8 mouse cellular contexts compared by ENCODE assay signal in the genomic region with DNA sequence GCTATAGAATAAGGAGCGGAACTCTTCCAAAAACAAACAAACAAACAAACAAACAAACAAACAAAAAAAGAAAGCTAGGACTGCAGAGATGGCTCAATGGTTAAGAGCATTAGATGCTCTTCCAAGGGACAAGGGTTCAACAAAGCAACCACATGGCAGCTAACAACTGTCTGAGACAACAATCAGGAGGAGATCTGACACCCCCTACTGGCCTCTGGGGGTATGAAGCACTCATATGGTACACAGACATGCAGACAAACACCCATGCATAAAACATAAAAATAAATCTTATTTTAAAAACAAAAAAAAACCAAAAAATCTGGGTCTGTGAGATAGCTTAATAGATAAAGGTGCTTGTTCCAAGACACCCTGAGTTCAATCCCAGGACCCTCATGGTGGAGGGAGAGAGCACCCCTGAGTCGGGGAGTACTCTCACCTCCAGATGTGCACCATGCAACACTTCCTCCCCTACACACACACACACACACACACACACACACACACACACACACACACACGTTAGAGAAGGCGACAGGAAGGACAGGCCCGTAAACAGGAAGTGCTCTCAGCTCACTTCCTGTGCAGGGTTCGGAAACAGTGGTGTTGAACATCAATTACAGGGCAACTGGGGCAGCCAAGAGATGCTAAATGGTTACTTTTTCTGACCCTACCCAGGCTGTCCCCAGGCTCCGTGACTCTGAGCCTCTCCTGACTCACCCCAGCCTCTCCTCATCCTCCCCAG. TPM values are rescaled to one million over a fixed set of nuclear protein-coding genes. Genes with fewer than 3 reads are reported as not detected.
A peak's percentile ranks its signal among the peaks of the same experiment; 100 is the strongest.
DNase-seq lines count a peak whose midpoint lies in the region; ATAC-seq and TF ChIP-seq lines count a peak whose summit lies in the region.

No protein-coding gene starts in this region.

- intact Hi-C loops in left cerebral cortex, postnatal 36 days (cut with DNase I): loop anchor here (5.0 kb wide), 1 partner anchor 46 kb away; no protein-coding TSS in a partner anchor
- intact Hi-C loops in heart, postnatal 14 days (cut with DNase I): no loop called here

- DNase-seq in liver, adult 2 months (ENCODE audit: extremely low read depth, low read depth, low spot score): no peak
- no peak for DNase-seq in liver
- DNase-seq in thymus, postnatal 0 days (ENCODE audit: low spot score): peak; percentile 62
- no peak for DNase-seq in forebrain, embryonic 11.5 days (ENCODE audit: low spot score)
- DNase-seq in left cerebral cortex, postnatal 36 days (ENCODE audit: low spot score in 2 of 2): no peak
- no peak for DNase-seq in heart, postnatal 14 days

- no peak for TF ChIP-seq POLR2A in liver, adult 2 months (IDR thresholded peaks at IDR 0.05; ENCODE audit: extremely low read depth, insufficient read depth, low read length)
- no peak for TF ChIP-seq POLR2A in bone marrow macrophage, adult 2 months (IDR thresholded peaks at IDR 0.05; ENCODE audit: borderline replicate concordance, low read depth, low read length)

- 84% methylated on average over 7 of the region's 7 CpGs for WGBS in liver, adult 2 months
- 66% methylated on average over 7 of the region's 7 CpGs for WGBS in liver, embryonic 12.5 days (ENCODE audit: insufficient replicate concordance)
- WGBS in forebrain, embryonic 11.5 days: 96% methylated on average over 7 of the region's 7 CpGs

- no peaks in the 10 kb centered on the region for H3K36me3 ChIP-seq in liver, adult 2 months (ENCODE audit: control insufficient read depth, insufficient read depth, low read length)
- H3K36me3 ChIP-seq in liver, embryonic 12.5 days: peaks cover 79% of the 10 kb centered on the region
- peaks cover 31% of the 10 kb centered on the region for H3K36me3 ChIP-seq in forebrain, embryonic 11.5 days (ENCODE audit: control insufficient read depth, insufficient read depth, low read length)

- peak overlapping the region; percentile 26 for H3K27ac ChIP-seq in liver, adult 2 months (replicated peaks; ENCODE audit: insufficient read depth, low read depth, low read length)
- peak overlapping the region; percentile 22 for H3K27ac ChIP-seq in bone marrow macrophage, adult 2 months (ENCODE audit: insufficient read depth, low read depth, low read length)
- 0 out of 2 replicates have a peak overlapping the region, but pooled peaks have one; percentile 27 for H3K27ac ChIP-seq in liver, embryonic 12.5 days
- H3K27ac ChIP-seq in forebrain, embryonic 11.5 days (ENCODE audit: low read depth, low read length): no peak overlapping the region

- H3K4me1 ChIP-seq in liver, adult 2 months (ENCODE audit: control insufficient read depth, insufficient read depth, low read length): no peaks in the 10 kb centered on the region; the same call in 1 of the 2 replicates
- peaks cover 27% of the 10 kb centered on the region for H3K4me1 ChIP-seq in bone marrow macrophage, adult 2 months (ENCODE audit: control insufficient read depth, insufficient read depth, low read length)
- peaks cover 35% of the 10 kb centered on the region for H3K4me1 ChIP-seq in liver, embryonic 12.5 days
- H3K4me1 ChIP-seq in forebrain, embryonic 11.5 days (replicated peaks; ENCODE audit: control insufficient read depth, insufficient read depth, low read length): peaks cover 5% of the 10 kb centered on the region; the same call in 1 of the 2 replicates

- no peak overlapping the region for H3K9ac ChIP-seq in liver, adult 2 months (ENCODE audit: low read depth, low read length)
- H3K9ac ChIP-seq in liver, embryonic 12.5 days: no peak overlapping the region
- no peak overlapping the region for H3K9ac ChIP-seq in forebrain, embryonic 11.5 days (ENCODE audit: low read length)

- H3K27me3 ChIP-seq in liver, adult 2 months (ENCODE audit: control insufficient read depth, insufficient read depth, low read length): no peaks in the 10 kb centered on the region
- H3K27me3 ChIP-seq in liver, embryonic 12.5 days (replicated peaks): no peaks in the 10 kb centered on the region
- H3K27me3 ChIP-seq in forebrain, embryonic 11.5 days (ENCODE audit: control insufficient read depth, insufficient read depth, low read length): no peaks in the 10 kb centered on the region

- no peak for TF ChIP-seq CTCF in liver, adult 2 months (IDR thresholded peaks at IDR 0.05; ENCODE audit: low read depth, low read length)
- no peak for TF ChIP-seq CTCF in bone marrow macrophage, adult 2 months (IDR thresholded peaks at IDR 0.05; ENCODE audit: low read depth, low read length)

- H3K79me2 ChIP-seq in liver, adult 2 months (ENCODE audit: control insufficient read depth, insufficient read depth, low read length): no peaks in the 10 kb centered on the region

- H3K9me3 ChIP-seq in liver, embryonic 12.5 days (replicated peaks): no peaks in the 10 kb centered on the region
- H3K9me3 ChIP-seq in forebrain, embryonic 11.5 days (ENCODE audit: control insufficient read depth, low read length): no peaks in the 10 kb centered on the region

- no peak overlapping the region for H3K4me3 ChIP-seq in liver, adult 2 months (ENCODE audit: insufficient read depth, low read depth, low read length)
- no peak overlapping the region for H3K4me3 ChIP-seq in bone marrow macrophage, adult 2 months (ENCODE audit: insufficient read depth, low read length)
- no peak overlapping the region for H3K4me3 ChIP-seq in liver, embryonic 12.5 days
- no peak overlapping the region for H3K4me3 ChIP-seq in forebrain, embryonic 11.5 days (ENCODE audit: low read depth, low read length)

- no peak for ATAC-seq in liver, embryonic 12.5 days
- ATAC-seq in forebrain, embryonic 11.5 days (replicated peaks; ENCODE audit: low FRiP score): no peak

- no peak overlapping the region for H3K4me2 ChIP-seq in liver, embryonic 12.5 days
- no peak overlapping the region for H3K4me2 ChIP-seq in forebrain, embryonic 11.5 days (ENCODE audit: low read depth, low read length, severe bottlenecking)

RNA-seq across cellular contexts. Expression of a gene that starts 12.3 kb away (rescaled TPM):
- total RNA-seq in liver, adult 2 months (2014; rRNA removed): 1.9 and 2.7 TPM in 2 replicates
- 7.1 and 8.6 TPM in 2 replicates for polyA plus RNA-seq in liver, adult 2 months (2012; rRNA removed)
- polyA plus RNA-seq in bone marrow macrophage, adult 2 months (2012; ENCODE audit: insufficient read depth, insufficient read length, missing spikeins): 73.6 and 91.5 TPM in 2 replicates
- polyA plus RNA-seq in liver, embryonic 12.5 days (2016; fragmentation: Nextera tagmentation; extraction: Ambion mirVana): 13.0 and 15.6 TPM in 2 replicates
- 10.4 and 12.3 TPM in 2 replicates for polyA plus RNA-seq in thymus, postnatal 0 days (2015; fragmentation: Nextera tagmentation; extraction: Ambion mirVana)
- 83.3 and 91.5 TPM in 2 replicates for polyA plus RNA-seq in forebrain, embryonic 11.5 days (2014; fragmentation: Nextera tagmentation; extraction: Ambion mirVana)
- 100 to 1,000 TPM; 257 to 267 TPM for total RNA-seq in left cerebral cortex, postnatal 36 days (2021)
- 10 to 100 TPM; 31.6 to 31.9 TPM for total RNA-seq in heart, postnatal 14 days (2021)

RNA-seq across cellular contexts. Expression of a gene that starts 29.4 kb away (rescaled TPM):
- 4.2 and 5.5 TPM in 2 replicates for total RNA-seq in liver, adult 2 months (2014; rRNA removed)
- polyA plus RNA-seq in liver, adult 2 months (2012; rRNA removed): 9.2 and 9.5 TPM in 2 replicates
- polyA plus RNA-seq in bone marrow macrophage, adult 2 months (2012; ENCODE audit: insufficient read depth, insufficient read length, missing spikeins): 60.6 and 75.4 TPM in 2 replicates
- polyA plus RNA-seq in liver, embryonic 12.5 days (2016; fragmentation: Nextera tagmentation; extraction: Ambion mirVana): 7.4 and 8.3 TPM in 2 replicates
- 13.2 and 13.3 TPM in 2 replicates for polyA plus RNA-seq in thymus, postnatal 0 days (2015; fragmentation: Nextera tagmentation; extraction: Ambion mirVana)
- 41.8 and 45.4 TPM in 2 replicates for polyA plus RNA-seq in forebrain, embryonic 11.5 days (2014; fragmentation: Nextera tagmentation; extraction: Ambion mirVana)
- total RNA-seq in left cerebral cortex, postnatal 36 days (2021): 10 to 100 TPM; 22.6 to 23.6 TPM
- total RNA-seq in heart, postnatal 14 days (2021): 10 to 100 TPM; 18.1 to 22.4 TPM
